Mouse (Mus musculus) layer of hippocampus, adult 2 months (tissue): Measurements from ENCODE around the gene Kif26a. TPM values are rescaled to one million over a fixed set of nuclear protein-coding genes. Genes with fewer than 3 reads are reported as not detected.

Source experiments
- DNase-seq, 2 experiments: peaks; one replicate each; pipeline ENCODE4 v3.0.0; 2022; ENCODE audit warnings: low spot score in 2 of 2
- H3K27ac ChIP-seq: fragments of 200-600 bp; 2 replicates; pipeline ENCODE4 v1.8.1; 2022
- H3K4me3 ChIP-seq: fragments of 200-600 bp; 2 replicates; pipeline ENCODE4 v1.8.1; 2022; ENCODE audit warnings: mild to moderate bottlenecking
- CTCF ChIP-seq: fragments of 200-600 bp; conservative IDR thresholded peaks from 2 replicates; pipeline ENCODE4 v1.8.1; 2022; ENCODE audit warnings: antibody characterized with exemption, mild to moderate bottlenecking, moderate library complexity
- total RNA-seq, 2 experiments: library from RNA; stranded (reverse); gene quantifications; 2 replicates each; pipeline ENCODE4 v1.2.3; 2021

Gene Kif26a
- total RNA-seq, 2 experiments from 2014 or later, result 5.0 to 5.8 TPM

GRCm38 (mm10) chr12:112143116-112143832 lies 2.7 kb upstream of the Kif26a start:
- Histone ChIP-seq H3K4me3 (0 out of 2 replicates have a peak overlapping the region, but pooled peaks have one; percentile 15), H3K27ac (no peak overlapping the region)
- peak; percentile 72 for TF ChIP-seq CTCF
- no peak for DNase-seq

GRCm38 (mm10) chr12:112143833-112144201 lies 2.2 kb upstream of the Kif26a start:
- 0 out of 2 replicates have a peak, but pooled peaks have one; percentile 7 for TF ChIP-seq CTCF
- no peak overlapping the region for H3K27ac ChIP-seq
- peak overlapping the region; percentile 55 for H3K4me3 ChIP-seq
- no peak for DNase-seq

GRCm38 (mm10) chr12:112144377-112145115 lies 1.5 kb upstream of the Kif26a start:
- Histone ChIP-seq H3K27ac (no peak overlapping the region), H3K4me3 (peak overlapping the region; percentile 55)
- no peak for TF ChIP-seq CTCF
- DNase-seq, result no peak

- DNase-seq, result peak; percentile 68 to 85
- no peak overlapping the region for H3K27ac ChIP-seq
- peak overlapping the region; percentile 55 for H3K4me3 ChIP-seq
- TF ChIP-seq CTCF, result peak; percentile 97
Observed at GRCm38 (mm10) chr12:112145211-112145874, 665 bp upstream of the Kif26a start.

- peak overlapping the region; percentile 55 for H3K4me3 ChIP-seq
- H3K27ac ChIP-seq, result peak overlapping the region; percentile 39; the same call in 1 of the 2 replicates
- no peak for DNase-seq
- TF ChIP-seq CTCF, result no peak
Observed at GRCm38 (mm10) chr12:112147365-112147764, 1.4 kb downstream of the Kif26a start.

- no peak overlapping the region for H3K27ac ChIP-seq
- DNase-seq, result no peak
- no peak for TF ChIP-seq CTCF
- H3K4me3 ChIP-seq, result no peak overlapping the region
Observed at GRCm38 (mm10) chr12:112150011-112150410, 4.0 kb downstream of the Kif26a start.

GRCm38 (mm10) chr12:112151244-112151979 lies 5.4 kb downstream of the Kif26a start:
- TF ChIP-seq CTCF, result no peak
- no peak overlapping the region for H3K4me3 ChIP-seq
- DNase-seq, result no peak
- H3K27ac ChIP-seq, result no peak overlapping the region; the same call in 1 of the 2 replicates

GRCm38 (mm10) chr12:112151980-112152362 lies 6.0 kb downstream of the Kif26a start:
- TF ChIP-seq CTCF, result no peak
- no peak overlapping the region for H3K4me3 ChIP-seq
- H3K27ac ChIP-seq, result no peak overlapping the region; the same call in 1 of the 2 replicates
- no peak for DNase-seq

GRCm38 (mm10) chr12:112153597-112153996 lies 7.6 kb downstream of the Kif26a start:
- H3K27ac ChIP-seq, result peak overlapping the region; percentile 18; the same call in 1 of the 2 replicates
- TF ChIP-seq CTCF, result no peak

GRCm38 (mm10) chr12:112154476-112154875 lies 8.5 kb downstream of the Kif26a start:
- no peak for TF ChIP-seq CTCF
- DNase-seq, result no peak
- Histone ChIP-seq H3K4me3 (no peak overlapping the region), H3K27ac (no peak overlapping the region)

More at GRCm38 (mm10) chr12:112153597-112153996, 7.6 kb downstream of the Kif26a start:
- H3K4me3 ChIP-seq, result no peak overlapping the region
- DNase-seq, result no peak

- DNase-seq, result no peak
- TF ChIP-seq CTCF, result no peak
- peak overlapping the region; percentile 56 for H3K27ac ChIP-seq
- no peak overlapping the region for H3K4me3 ChIP-seq
Observed at GRCm38 (mm10) chr12:112155218-112156051, 9.4 kb downstream of the Kif26a start.

GRCm38 (mm10) chr12:112156804-112157203 lies 10.8 kb downstream of the Kif26a start:
- TF ChIP-seq CTCF, result no peak
- DNase-seq, result no peak

More at GRCm38 (mm10) chr12:112156804-112157203, 10.8 kb downstream of the Kif26a start:
- H3K27ac ChIP-seq, result no peak overlapping the region
- no peak overlapping the region for H3K4me3 ChIP-seq
